Mouse (Mus musculus) forebrain, embryonic 10.5 days (tissue): ENCODE measurements around the gene Eef1akmt1. TPM values are rescaled to one million over a fixed set of nuclear protein-coding genes. Genes with fewer than 3 reads are reported as not detected.

ENCODE experiments used
- polyA plus RNA-seq: library from polyadenylated mRNA; unstranded; fragments of >200 nt; fragmentation: Nextera tagmentation; extraction: Ambion mirVana; gene quantifications from 2 replicates; pipeline ENCODE4 v1.2.1, GENCODE M21; 2016

Eef1akmt1 gene
- polyA plus RNA-seq, 1 experiment from 2014 or later, result 99.0 TPM

Other genes with a start within 250 kb of the Eef1akmt1 start
- 5.5 and 6.2 TPM in 2 replicates for gene Cryl1, start 173.1 kb downstream of the Eef1akmt1 start, polyA plus RNA-seq
- gene Ift88, start 147.6 kb downstream of the Eef1akmt1 start, polyA plus RNA-seq, result 11.5 and 12.9 TPM in 2 replicates
- 0.23 and 0.51 TPM in 2 replicates for gene Il17d, start 46.8 kb downstream of the Eef1akmt1 start, polyA plus RNA-seq
- gene Xpo4, start 93.8 kb upstream of the Eef1akmt1 start, polyA plus RNA-seq, result 29.3 and 30.4 TPM in 2 replicates
- gene Gm49361, start 174.5 kb upstream of the Eef1akmt1 start, polyA plus RNA-seq, result not detected in 2 replicates
- gene Lats2, start 186.8 kb upstream of the Eef1akmt1 start, polyA plus RNA-seq, result 13.8 and 15.6 TPM in 2 replicates
- gene Sap18, start 226.6 kb upstream of the Eef1akmt1 start, polyA plus RNA-seq, result 31.1 and 32.3 TPM in 2 replicates